Mouse (Mus musculus) c-Kit-positive CD71-positive TER-119-positive erythroid progenitor cells, embryonic 14.5 days (primary cell): Measurements from ENCODE around the gene Pgpep1l.
"Not testable (repeated sequence)": the region's sequence is repeated elsewhere in the genome, so short reads cannot be mapped to it uniquely, and the experiment has no call there.

Experiments used
- DNase-seq: peaks from one replicate; pipeline ENCODE4 v3.0.0-alpha.2; 2013; ENCODE audit warnings: low spot score

The Pgpep1l gene

DNA sequence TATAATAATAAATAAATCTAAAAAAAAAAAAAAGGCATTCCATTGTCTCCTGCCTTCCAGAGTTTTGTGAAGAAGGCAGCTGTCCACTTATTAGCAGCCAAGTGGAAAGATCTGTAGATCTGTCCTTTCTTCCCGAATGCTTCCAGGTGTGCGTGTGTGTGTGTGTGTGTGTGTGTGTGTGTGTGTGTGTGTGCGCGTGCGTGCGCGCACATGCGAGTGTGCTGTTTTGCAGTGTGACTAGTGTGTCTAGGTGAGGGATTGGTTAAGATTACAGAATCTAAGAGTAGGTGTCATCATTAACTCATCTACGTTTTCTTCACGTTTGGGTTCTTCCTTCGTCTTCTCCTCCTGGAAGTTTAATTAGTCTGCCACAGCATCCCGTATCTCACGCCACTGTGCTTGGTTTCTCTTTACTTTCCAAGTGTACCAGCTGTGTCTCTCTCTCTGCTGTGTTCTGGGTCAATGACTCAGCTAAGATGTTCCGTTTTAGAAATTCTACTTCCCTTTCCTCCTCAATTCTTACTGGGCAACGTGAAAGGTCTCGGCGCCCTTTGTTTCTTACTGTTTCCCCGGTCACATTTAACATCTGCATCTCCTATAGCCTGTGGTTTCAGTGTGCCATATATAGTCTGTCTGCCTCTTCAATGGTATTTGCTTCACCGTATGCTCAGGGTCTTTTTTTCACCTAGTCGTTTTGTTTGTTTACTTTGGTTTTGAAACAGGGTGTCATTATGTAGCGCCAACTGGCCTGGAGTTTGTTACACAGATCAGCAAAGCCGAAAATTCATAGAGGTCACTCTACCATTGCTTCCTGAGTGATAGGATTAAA is 18.5 kb upstream of the Pgpep1l start:
- no peak for DNase-seq

- no peak for DNase-seq
Observed at GRCm38 (mm10) chr7:68281341-68281740, 17.3 kb upstream of the Pgpep1l start.

- DNase-seq: no peak
Observed at GRCm38 (mm10) chr7:68280352-68280869, 16.4 kb upstream of the Pgpep1l start.

- DNase-seq: no peak
Observed at GRCm38 (mm10) chr7:68279481-68279880, 15.4 kb upstream of the Pgpep1l start.

DNA sequence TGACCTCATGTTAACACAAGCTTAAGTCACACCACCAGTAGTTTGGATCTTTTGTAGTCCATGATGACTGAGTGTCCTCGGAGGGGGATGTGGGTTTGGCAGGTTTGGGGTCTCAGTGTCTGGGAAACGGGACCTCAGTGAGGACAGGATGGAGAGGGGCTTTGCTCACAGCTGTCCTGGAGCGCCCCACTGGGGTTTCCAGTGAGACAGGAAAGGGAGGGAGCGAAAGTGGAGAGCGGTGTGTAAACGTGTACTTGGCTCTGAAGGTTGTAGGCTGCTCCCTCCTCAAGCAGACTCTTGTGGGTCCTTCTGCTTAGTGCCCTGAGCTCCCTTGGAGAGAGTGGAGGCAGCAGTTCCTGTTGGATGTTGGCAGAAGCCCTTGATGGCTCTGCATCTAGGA is 14.9 kb upstream of the Pgpep1l start:
- DNase-seq: no peak

- DNase-seq: no peak
Observed at GRCm38 (mm10) chr7:68278385-68278784, 14.4 kb upstream of the Pgpep1l start.

DNA sequence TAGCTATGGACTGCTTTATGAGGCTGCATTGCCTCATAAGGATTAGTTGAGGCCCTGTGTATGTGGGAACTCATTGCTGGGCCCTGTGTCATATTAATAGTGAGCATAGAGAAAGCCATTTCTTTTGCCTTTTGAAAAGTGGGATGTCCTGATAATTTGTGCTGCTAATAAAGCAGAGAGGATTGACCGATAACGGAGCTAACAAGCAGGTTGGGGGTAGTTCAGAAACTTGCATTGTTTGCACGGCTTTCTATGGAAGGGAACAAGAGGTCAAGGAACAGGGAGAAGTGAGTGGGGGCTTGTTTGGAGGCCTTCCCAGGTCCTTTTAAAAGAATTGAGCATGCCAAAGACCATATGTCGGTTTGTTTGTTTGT is 13.9 kb upstream of the Pgpep1l start:
- no peak for DNase-seq

- no peak for DNase-seq
Observed at GRCm38 (mm10) chr7:68277054-68277896, 13.2 kb upstream of the Pgpep1l start.

GRCm38 (mm10) chr7:68275838-68276731 is 12.1 kb upstream of the Pgpep1l start:
- DNase-seq: no peak

DNA sequence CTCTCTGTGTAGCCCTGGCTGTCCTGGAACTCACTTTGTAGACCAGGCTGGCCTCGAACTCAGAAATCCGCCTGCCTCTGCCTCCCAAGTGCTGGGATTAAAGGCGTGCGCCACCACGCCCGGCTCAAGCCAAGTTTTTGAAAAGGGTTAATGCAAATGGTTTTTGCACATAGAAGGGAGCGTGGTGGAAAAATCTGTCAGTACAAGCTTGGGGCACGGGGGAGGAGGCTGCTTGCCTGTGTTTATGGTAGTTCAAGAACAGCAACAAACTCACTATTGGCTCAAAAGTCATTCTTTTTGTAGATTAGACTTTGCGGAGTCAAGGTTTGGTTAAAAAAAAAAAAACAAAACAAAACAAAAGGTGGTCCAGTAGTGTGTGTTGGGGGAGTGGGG is 11.4 kb upstream of the Pgpep1l start:
- not testable (repeated sequence) for DNase-seq

- no peak for DNase-seq
Observed at GRCm38 (mm10) chr7:68274951-68275350, 10.9 kb upstream of the Pgpep1l start.

- no peak for DNase-seq
Observed at GRCm38 (mm10) chr7:68274218-68274617, 10.2 kb upstream of the Pgpep1l start.

DNA sequence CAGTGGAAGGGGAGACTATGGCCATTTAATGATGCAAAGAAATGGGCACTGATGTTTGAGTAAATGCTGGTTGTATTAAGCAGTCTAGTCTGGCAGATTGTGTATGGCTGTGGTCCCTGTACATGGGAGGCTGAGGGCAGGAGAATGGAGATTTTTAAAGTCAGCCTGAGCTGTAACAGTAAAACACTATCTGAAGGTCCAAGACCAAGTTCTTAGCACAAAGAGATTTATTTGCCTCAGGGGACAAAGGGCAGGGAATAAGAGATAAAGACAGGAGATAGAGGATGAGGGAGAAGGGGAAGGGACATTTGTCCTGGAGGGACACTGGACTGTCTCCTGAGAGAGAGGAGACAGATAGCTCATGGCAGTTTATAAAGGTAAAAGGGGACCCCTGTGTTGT is 9.5 kb upstream of the Pgpep1l start, which contains the start of gene Fam169b:
Fam169b (plus strand) TSS at position 325 of the 400 bp plus-strand sequence.
- no peak for DNase-seq

- no peak for DNase-seq
Observed at GRCm38 (mm10) chr7:68272607-68273006, 8.6 kb upstream of the Pgpep1l start.

GRCm38 (mm10) chr7:68271816-68272215 is 7.8 kb upstream of the Pgpep1l start:
- no peak for DNase-seq

GRCm38 (mm10) chr7:68270551-68270950 is 6.5 kb upstream of the Pgpep1l start:
- no peak for DNase-seq

DNA sequence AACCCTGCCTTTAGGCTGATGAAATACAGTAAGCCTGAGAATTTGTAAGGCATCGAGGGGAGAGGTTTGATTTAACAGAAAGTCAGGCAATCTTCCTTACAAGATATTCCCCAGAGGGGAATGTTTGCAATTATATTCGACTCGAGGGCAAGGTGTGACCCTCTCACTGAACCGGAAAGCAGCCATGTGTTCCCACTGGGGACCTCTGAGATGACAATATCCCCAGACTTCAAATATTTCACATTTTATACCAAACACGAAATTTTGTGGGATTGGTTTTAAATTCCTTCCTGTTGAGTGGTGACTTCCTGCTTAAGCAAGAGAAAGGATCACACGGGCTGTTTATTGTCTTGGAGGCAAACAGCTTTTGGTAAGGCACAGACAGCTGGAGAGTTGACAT is 2.7 kb upstream of the Pgpep1l start:
- no peak for DNase-seq

- no peak for DNase-seq
Observed at GRCm38 (mm10) chr7:68265391-68265790, 1.4 kb upstream of the Pgpep1l start.

DNA sequence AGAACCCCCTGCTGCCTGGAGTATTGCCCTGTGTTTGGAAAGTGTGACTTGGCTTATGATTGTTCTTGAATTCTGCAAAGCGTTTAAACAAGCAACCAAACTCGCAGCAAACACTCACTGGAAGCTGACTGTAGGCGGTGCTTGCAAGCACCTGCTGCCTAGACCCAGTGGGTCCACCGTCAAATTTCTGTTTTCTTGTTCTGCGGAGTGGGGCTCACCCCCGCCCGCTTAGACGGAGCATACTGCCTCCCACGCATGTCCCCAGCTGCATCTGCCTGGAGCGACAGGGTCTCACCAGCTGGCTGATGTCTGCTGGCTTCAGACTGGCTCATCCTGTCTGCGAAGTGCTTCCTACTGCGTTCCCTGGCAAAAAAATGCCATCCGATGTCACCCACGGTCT is 498 bp upstream of the Pgpep1l start:
- no peak for DNase-seq

GRCm38 (mm10) chr7:68263346-68264027 is 546 bp downstream of the Pgpep1l start:
- no peak for DNase-seq

DNA sequence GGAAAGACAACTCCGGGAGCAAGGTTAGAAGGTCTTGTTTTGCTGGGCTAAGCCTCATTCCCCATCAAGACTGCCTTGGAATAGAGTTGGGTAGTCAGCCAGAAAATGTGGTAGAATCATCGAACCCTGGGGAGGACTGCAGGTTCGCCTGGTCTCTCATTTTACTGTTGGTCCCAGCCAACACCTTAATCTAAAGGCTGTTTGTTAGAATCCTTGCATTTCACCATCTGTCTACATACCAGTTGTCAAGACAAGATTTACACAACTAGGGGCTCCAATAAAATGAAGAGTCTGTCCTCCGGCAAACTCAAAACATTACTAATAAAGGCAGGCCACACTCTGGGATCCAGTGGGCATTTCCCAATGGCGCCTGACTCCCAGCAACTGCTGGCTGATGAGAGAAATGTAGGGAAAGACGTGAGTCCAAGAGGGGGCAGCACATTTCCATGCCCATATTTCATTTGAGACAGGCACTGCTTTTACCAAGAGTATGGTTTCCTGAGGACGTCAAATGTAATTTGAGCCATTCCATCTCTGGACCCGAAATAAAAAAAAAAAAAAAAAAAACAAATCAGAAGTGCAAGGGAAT is 1.3 kb downstream of the Pgpep1l start:
- no peak for DNase-seq
